Mouse (Mus musculus) kidney, embryonic 15.5 days (tissue): ENCODE data around the gene Catsperz. TPM values are rescaled to one million over a fixed set of nuclear protein-coding genes. Genes with fewer than 3 reads are reported as not detected.

Experiments
- ATAC-seq: fragments of 200-750 bp; cut with Nextera tagmentation; replicated peaks from 2 replicates; pipeline ENCODE4 v1.8.0; 2017; ENCODE audit warnings: moderate TSS enrichment; ENCODE audit not compliant: low FRiP score
- H3K27ac ChIP-seq: fragments of 300-500 bp; sonication (generic); 2 replicates; pipeline ENCODE4 v1.5.1; 2015; ENCODE audit warnings: mild to moderate bottlenecking, inconsistent platforms
- H3K27me3 ChIP-seq: fragments of 300-500 bp; sonication (generic); 2 replicates; pipeline ENCODE4 v1.6.1; 2015; ENCODE audit warnings: inconsistent platforms
- H3K36me3 ChIP-seq: fragments of 300-500 bp; sonication (generic); 2 replicates; pipeline ENCODE4 v1.6.1; 2015; ENCODE audit warnings: inconsistent platforms
- H3K4me1 ChIP-seq: fragments of 300-500 bp; sonication (generic); 2 replicates; pipeline ENCODE4 v1.6.1; 2015; ENCODE audit warnings: inconsistent platforms
- H3K4me2 ChIP-seq: fragments of 300-500 bp; sonication (generic); 2 replicates; pipeline ENCODE4 v1.6.1; 2015; ENCODE audit warnings: moderate library complexity, mild to moderate bottlenecking, inconsistent platforms
- H3K4me3 ChIP-seq: fragments of 300-500 bp; sonication (generic); replicated peaks from 2 replicates; pipeline ENCODE4 v1.5.1; 2015; ENCODE audit warnings: mild to moderate bottlenecking, inconsistent platforms
- H3K9ac ChIP-seq: fragments of 300-500 bp; sonication (generic); 2 replicates; pipeline ENCODE4 v1.6.1; 2015; ENCODE audit warnings: mild to moderate bottlenecking, inconsistent platforms
- H3K9me3 ChIP-seq: fragments of 300-500 bp; sonication (generic); replicated peaks from 2 replicates; pipeline ENCODE4 v1.6.1; 2016; ENCODE audit warnings: inconsistent platforms
- WGBS: fragments of 180-500 bp; shearing (Covaris S2); methylation state at CpG from one replicate; pipeline ENCODE4 v1.1.7; 2015; ENCODE audit warnings: mixed read lengths; 5-methylcytosine and 5-hydroxymethylcytosine counted together
- microRNA-seq: library from miRNA; unstranded; fragments of <30 nt; microRNA quantifications from one replicate; pipeline ENCODE4, GENCODE M21; 2016
- polyA plus RNA-seq: library from polyadenylated mRNA; unstranded; fragments of >200 nt; fragmentation: Nextera tagmentation; extraction: Ambion mirVana; gene quantifications from 2 replicates; pipeline ENCODE4 v1.2.1, GENCODE M21; 2015

The Catsperz gene
- polyA plus RNA-seq, 1 experiment from 2014 or later = 2.0 TPM

DNA sequence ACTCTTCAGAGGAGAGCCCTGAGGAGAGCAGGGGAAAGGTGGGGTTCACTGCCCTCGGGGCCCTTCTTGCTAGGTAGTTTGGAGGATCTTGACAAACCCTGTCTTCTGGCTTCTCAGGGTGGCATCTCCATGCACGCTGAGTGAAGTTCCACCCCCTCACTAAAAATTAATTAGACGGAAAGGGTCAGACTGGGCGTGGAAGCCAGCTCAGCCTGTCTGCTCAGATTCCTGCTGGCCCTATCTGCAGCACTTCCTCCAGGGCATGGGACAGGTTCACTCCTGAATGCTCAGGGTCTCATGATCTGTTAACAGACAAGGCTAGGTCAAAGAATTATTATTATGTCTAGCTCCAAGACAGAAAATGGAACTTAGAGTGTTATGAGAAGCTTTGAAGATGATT lies 32.7 kb downstream of the Catsperz start:
- no peak for ATAC-seq
- Histone ChIP-seq H3K4me3 (no peak overlapping the region), H3K4me2 (peak overlapping the region; percentile 9; the same call in 1 of the 2 replicates), H3K27ac (no peak overlapping the region), H3K9me3 (0 out of 2 replicates have a peak, but pooled peaks cover 6% of the 10 kb centered on the region), H3K4me1 (0 out of 2 replicates have a peak, but pooled peaks cover 4% of the 10 kb centered on the region), H3K27me3 (no peaks in the 10 kb centered on the region), H3K9ac (no peak overlapping the region), H3K36me3 (no peaks in the 10 kb centered on the region)
- 39% methylated on average over 4 of the region's 4 CpGs for WGBS

DNA sequence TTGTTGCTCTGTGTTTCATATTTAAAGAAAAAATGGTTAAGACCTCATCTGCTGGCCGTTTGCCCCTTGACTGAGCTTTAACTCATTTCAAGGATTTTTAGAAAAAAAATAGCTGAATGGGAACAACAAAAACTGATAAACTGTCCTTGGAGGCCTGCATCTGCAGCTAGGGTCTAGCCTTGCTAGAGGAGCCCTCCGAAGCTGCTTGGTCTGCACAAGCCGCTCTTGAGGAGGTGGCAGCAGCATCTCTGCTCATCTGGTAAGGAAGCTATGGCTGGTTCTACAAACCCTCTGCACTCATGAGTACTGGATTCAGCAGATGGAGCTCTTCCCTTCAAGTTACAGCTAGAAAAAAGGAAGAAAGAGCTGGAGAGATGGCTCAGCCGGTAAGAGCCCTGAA lies 47.2 kb downstream of the Catsperz start:
- no peaks in the 10 kb centered on the region for H3K36me3 ChIP-seq
- H3K4me3 ChIP-seq = no peak overlapping the region
- H3K9me3 ChIP-seq = no peaks in the 10 kb centered on the region; the same call in 1 of the 2 replicates
- WGBS = 88% methylated on average over 4 of the region's 4 CpGs
- H3K9ac ChIP-seq = no peak overlapping the region
- no peak for ATAC-seq
- no peak overlapping the region for H3K27ac ChIP-seq
- no peak overlapping the region for H3K4me2 ChIP-seq
- no peaks in the 10 kb centered on the region for H3K27me3 ChIP-seq
- no peaks in the 10 kb centered on the region for H3K4me1 ChIP-seq

DNA sequence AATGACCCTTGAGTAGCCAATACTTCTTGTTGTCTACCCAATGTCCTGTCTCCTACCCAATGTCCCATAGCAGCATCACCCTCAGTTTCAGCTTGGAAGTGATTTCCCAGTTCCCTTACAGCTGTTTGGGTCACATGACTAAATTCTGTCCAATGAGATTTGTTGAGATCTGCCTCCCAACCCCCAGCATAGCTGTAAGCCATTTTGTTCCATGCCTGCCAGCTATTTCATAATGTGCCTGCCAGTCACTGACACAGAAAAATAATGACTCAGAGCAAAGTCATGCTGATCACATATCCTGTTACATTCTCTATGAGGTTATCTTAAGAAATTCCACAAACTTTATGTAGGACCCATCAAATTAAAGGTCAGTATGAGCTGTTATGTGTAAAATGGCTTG lies 48.4 kb downstream of the Catsperz start:
- no peaks in the 10 kb centered on the region for H3K27me3 ChIP-seq
- H3K36me3 ChIP-seq = no peaks in the 10 kb centered on the region
- no peak overlapping the region for H3K4me3 ChIP-seq
- H3K4me1 ChIP-seq = peaks cover 5% of the 10 kb centered on the region
- H3K4me2 ChIP-seq = no peak overlapping the region
- H3K9me3 ChIP-seq = no peaks in the 10 kb centered on the region; the same call in 1 of the 2 replicates
- no peak overlapping the region for H3K27ac ChIP-seq
- no peak overlapping the region for H3K9ac ChIP-seq
- no peak for ATAC-seq

DNA sequence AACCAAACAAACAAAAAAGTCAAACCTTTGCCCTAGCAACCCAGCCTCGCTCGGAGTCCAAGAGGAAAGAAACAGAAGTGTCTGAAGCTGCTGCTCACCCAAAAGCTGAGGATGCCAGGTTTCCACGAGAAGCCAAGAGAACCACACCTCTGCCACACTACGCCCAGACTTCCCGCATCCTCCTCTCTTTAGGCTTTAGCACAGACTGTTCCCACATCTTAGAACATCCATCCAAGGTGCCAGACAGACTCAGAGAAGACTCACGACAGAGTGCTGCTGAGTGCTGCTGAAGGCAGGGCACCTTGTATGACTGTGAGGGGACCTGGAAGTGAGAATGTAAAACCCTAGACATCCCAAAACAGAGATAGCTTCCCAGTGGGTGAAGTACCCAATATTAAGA lies 49.3 kb downstream of the Catsperz start:
- Histone ChIP-seq H3K9me3 (no peaks in the 10 kb centered on the region; the same call in 1 of the 2 replicates), H3K27me3 (no peaks in the 10 kb centered on the region), H3K36me3 (no peaks in the 10 kb centered on the region), H3K9ac (no peak overlapping the region), H3K4me1 (peaks cover 9% of the 10 kb centered on the region), H3K27ac (no peak overlapping the region), H3K4me3 (no peak overlapping the region), H3K4me2 (no peak overlapping the region)
- 86% methylated on average over 6 of the region's 6 CpGs for WGBS
- no peak for ATAC-seq

DNA sequence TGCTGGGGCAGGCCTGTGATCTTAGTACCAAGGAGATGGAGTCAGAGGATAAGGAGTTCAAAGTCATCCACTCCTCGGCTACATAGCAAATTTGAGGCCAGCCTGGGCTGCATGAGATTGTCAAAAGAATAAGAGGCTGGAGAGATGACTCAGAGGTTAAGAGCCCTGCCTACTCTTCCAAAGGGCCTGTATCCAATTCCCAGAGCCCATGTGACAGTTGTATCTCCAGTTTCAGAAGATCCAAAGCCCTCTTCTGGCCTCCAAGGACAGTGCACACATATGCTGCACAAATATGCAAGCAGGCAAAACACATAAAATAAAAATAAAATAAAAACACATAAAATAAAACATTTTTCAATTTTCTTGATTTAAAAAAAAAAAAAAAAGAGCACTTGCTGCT lies 50.9 kb downstream of the Catsperz start:
- no peaks in the 10 kb centered on the region for H3K9me3 ChIP-seq
- no peak overlapping the region for H3K4me3 ChIP-seq

DNA sequence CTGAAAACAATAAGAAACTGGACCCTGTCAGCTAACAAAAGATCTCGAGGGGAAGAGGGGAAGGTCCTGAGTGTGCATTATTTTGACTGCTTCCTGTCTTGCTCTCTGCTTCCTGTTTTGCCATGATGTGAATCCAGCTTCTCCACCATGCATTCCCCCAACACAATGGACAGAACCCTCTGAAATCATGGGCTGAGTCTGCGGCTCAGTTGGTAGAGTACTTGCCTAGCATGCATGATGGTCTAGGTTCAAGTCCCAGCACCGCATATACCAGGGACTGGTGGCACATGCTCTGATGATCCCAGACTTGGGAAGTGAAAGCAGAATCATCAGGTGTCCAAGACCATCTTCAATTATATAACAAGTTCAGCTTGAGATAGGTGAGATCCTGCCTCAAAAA lies 52.5 kb downstream of the Catsperz start:
- Histone ChIP-seq H3K9me3 (no peaks in the 10 kb centered on the region), H3K4me2 (no peak overlapping the region), H3K27ac (0 out of 2 replicates have a peak overlapping the region, but pooled peaks have one; percentile 37), H3K9ac (no peak overlapping the region), H3K4me1 (peaks cover 16% of the 10 kb centered on the region), H3K4me3 (no peak overlapping the region), H3K27me3 (no peaks in the 10 kb centered on the region), H3K36me3 (no peaks in the 10 kb centered on the region)
- ATAC-seq = no peak
- WGBS = 71% methylated on average over 3 of the region's 3 CpGs

More for the DNA sequence above, 50.9 kb downstream of the Catsperz start:
- H3K9ac ChIP-seq = no peak overlapping the region
- H3K4me2 ChIP-seq = no peak overlapping the region
- peaks cover 13% of the 10 kb centered on the region for H3K4me1 ChIP-seq
- H3K36me3 ChIP-seq = no peaks in the 10 kb centered on the region
- no peak for ATAC-seq
- WGBS = 75% methylated on average over 1 of the region's 1 CpGs
- H3K27me3 ChIP-seq = no peaks in the 10 kb centered on the region
- H3K27ac ChIP-seq = no peak overlapping the region

Small RNAs within 50 kb of the gene (microRNA-seq; reads per million reads assigned to microRNA genes)
- 1.0 reads per million for gene Mir6990

Other genes starting within 250 kb of the Catsperz start
- gene Rps6ka4, start 84.7 kb downstream of the Catsperz start, polyA plus RNA-seq = 19.2 and 22.3 TPM in 2 replicates
- 0.74 and 1.2 TPM in 2 replicates for gene Ccdc88b, start 67.2 kb downstream of the Catsperz start, polyA plus RNA-seq
- 148 and 167 TPM in 2 replicates for gene Trmt112, start 15.7 kb downstream of the Catsperz start, polyA plus RNA-seq
- gene Prdx5, start 15.3 kb downstream of the Catsperz start, polyA plus RNA-seq = 268 and 275 TPM in 2 replicates
- gene Esrra, start 3.6 kb downstream of the Catsperz start, polyA plus RNA-seq = 14.8 and 15.3 TPM in 2 replicates
- 0.14 and 0.45 TPM in 2 replicates for gene Kcnk4, start 9.1 kb upstream of the Catsperz start, polyA plus RNA-seq
- 68.4 and 75.5 TPM in 2 replicates for gene Bad, start 16.5 kb upstream of the Catsperz start, polyA plus RNA-seq
- 30.4 and 32.9 TPM in 2 replicates for gene Gpr137, start 17.1 kb upstream of the Catsperz start, polyA plus RNA-seq
- 139 and 160 TPM in 2 replicates for gene Ppp1r14b, start 49.6 kb upstream of the Catsperz start, polyA plus RNA-seq
- 42.5 and 44.8 TPM in 2 replicates for gene Plcb3, start 51.1 kb upstream of the Catsperz start, polyA plus RNA-seq
- 129 and 137 TPM in 2 replicates for gene Fkbp2, start 55.1 kb upstream of the Catsperz start, polyA plus RNA-seq
- gene Vegfb, start 62.3 kb upstream of the Catsperz start, polyA plus RNA-seq = 39.5 and 41.0 TPM in 2 replicates
- 22.5 and 24.1 TPM in 2 replicates for gene Dnajc4, start 67.2 kb upstream of the Catsperz start, polyA plus RNA-seq
- 25.4 and 27.4 TPM in 2 replicates for gene Nudt22, start 70.7 kb upstream of the Catsperz start, polyA plus RNA-seq
- gene Trpt1, start 70.8 kb upstream of the Catsperz start, polyA plus RNA-seq = 11.2 and 12.1 TPM in 2 replicates
- 6.9 and 8.3 TPM in 2 replicates for gene Fermt3, start 94.1 kb upstream of the Catsperz start, polyA plus RNA-seq
- 290 and 298 TPM in 2 replicates for gene Stip1, start 114.6 kb upstream of the Catsperz start, polyA plus RNA-seq
- 13.9 and 14.8 TPM in 2 replicates for gene Macrod1, start 131.4 kb upstream of the Catsperz start, polyA plus RNA-seq
- 4.4 and 5.0 TPM in 2 replicates for gene Flrt1, start 180.3 kb upstream of the Catsperz start, polyA plus RNA-seq